Mouse (Mus musculus): ENCODE results near the gene Smim8.

- TF ChIP-seq EP300 (IDR thresholded peaks at IDR 0.05; ENCODE audit: insufficient read depth, low read depth, low read length), result no peak
- no peak for TF ChIP-seq CTCF (IDR thresholded peaks at IDR 0.05; ENCODE audit: low read depth, low read length)
These were observed 19.2 kb upstream of the Smim8 start for GRCm38 (mm10) chr4:34797294-34797983.

Measured in ES-Bruce4 (cell line).